Mouse (Mus musculus): ENCODE measurements around the gene Dact3.
A peak's percentile ranks its signal among the peaks of the same experiment; 100 is the strongest.

Gene Dact3

DNA sequence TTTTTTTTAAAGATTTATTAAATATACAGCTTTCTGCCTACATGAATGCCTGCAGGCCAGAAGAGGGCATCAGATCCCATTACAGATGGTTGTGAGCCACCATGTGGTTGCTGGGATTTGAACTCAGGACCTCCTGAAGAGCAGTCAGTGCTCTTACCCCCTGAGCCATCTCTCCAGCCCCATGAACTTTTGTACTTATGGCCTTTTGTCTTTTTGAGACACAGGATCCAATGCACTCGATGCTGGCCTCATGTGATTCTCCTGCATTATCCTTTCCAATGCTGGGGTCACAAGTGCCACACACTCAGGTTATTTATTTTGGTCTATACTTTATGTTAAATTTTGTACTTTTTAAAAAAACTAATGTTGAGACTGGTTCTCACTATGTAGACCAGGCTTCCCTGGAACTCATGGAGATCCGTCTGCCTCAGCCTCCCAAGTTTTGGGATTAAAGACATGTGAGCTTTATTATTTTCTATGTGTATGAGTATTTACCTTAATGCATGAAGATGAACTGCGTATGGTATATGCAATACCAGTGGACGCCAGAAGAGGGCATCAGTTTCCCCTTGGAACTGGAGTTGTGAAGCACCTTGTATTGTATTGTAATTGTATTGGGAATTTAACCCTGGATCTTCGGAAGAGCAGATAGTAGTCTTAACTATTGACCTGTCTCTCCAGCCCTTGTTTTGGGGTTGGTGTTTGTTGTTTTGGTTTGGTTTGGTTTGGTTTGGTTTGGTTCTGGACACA, 15.0 kb upstream of the Dact3 start:
- peak; percentile 47 for DNase-seq

DNA sequence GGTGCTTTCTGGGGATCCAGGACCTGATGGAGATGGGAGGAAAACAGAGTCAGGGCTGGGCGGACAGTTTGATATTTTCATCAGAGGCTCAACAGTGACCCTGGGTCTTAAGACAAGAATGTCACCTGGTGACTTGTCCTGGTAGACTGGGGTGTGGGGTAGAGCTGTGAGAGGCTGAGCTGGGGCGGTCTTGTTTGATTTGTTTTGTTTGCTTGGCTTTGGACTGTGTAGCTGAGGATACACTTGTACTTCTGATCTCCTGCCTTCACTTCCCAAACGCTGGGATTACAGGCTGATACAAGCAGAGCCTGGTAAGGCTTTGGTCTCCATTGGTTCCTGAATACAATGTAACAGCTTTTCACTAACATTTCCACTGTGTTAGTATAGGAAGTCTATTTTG, 7.6 kb upstream of the Dact3 start:
- no peak for DNase-seq

DNA sequence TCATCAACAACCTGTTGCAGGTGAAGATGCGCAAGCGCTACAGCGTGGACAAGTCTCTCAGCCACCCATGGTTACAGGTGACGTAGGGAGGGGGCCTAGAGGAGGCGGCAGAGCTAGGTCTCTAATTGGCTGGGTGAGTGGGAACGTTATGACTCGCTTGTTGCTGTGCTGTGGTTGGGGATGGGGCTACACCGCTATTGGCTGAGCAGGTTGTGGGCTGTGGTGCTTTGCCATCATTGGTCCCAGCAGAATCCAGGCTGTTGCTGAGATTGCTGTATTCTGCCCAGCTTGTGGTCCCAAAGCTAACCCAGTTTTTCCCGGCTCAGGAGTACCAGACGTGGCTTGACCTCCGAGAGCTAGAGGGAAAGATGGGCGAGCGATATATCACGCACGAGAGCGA, 5.6 kb upstream of the Dact3 start:
- no peak for DNase-seq

DNA sequence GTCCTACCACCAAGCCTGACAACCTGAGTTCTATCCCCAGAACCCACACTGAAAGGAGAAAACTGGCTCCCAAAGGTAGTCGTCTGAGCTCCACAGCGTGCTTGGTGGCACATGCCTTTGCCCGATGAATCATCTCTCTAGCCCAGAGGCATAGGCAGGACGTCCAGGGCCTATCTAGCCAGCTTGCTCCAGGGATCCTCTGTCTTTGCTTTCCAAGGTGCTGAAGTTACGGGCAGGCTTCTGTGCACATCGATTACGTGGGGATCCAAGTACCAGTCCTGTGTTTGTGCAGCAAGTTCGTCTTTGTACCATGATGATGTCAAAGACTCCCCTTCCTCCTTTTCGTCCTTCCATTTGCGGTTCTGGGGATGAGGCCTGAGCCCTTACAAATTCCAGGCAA, 3.5 kb upstream of the Dact3 start:
- no peak for DNase-seq

DNA sequence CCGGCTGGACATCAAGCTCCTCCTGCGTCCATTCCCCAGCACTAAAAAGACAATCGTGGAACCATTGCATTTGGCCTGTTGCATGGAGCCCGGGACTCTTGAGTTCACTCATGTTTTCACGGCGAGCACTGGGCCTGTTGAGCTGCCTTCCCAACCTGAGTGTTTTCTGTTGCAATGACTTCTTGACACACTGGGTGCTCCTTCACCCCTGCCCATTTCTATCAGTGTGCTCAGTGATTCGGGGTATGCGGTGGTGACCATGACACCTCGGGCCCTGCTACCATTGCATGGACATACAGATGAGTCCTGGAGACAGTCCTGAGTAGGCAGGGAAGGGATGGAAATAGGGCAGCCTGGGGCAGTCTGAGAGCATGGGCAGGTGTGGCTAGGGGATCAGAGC, 2.6 kb upstream of the Dact3 start:
- DNase-seq: no peak

DNA sequence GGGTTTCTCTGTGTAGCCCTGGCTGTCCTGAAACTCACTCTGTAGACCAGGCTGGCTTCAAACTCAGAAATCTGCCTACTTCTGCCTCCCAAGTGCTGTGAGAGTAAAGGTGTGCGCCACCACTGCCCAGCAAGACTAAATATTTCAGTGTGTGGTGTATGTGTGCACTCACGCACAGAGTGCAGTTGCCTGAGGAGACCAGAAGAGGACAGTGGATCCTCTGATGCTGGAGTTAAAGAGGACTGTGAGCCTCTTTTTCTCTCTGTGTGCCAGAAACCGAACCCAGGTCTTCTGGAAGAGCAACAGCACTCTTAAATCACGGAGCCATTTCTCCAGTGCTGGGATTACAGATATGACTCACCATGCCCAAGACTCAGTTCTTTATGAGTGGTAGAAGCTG, 1.7 kb upstream of the Dact3 start:
- DNase-seq: no peak

DNA sequence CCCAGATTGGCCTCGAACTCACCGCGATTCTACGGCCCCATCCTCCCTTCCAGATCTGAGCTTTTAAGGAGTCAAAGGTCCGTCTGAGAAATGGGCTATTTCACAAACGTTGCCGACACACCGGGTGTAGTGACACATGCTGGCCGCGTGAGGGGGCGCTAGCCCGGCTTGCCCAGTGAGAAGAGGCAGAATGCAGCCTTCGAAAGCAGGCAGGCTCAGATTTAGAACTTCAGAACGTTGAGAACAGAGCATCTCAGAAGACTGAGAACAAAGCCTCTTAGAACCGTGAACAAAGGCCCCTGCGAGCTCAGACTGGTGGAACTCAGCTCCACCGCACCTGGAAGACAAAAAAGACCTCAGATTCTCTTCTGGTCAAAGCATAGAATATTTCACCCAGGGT, 927 bp upstream of the Dact3 start:
- peak; percentile 77 for DNase-seq

DNA sequence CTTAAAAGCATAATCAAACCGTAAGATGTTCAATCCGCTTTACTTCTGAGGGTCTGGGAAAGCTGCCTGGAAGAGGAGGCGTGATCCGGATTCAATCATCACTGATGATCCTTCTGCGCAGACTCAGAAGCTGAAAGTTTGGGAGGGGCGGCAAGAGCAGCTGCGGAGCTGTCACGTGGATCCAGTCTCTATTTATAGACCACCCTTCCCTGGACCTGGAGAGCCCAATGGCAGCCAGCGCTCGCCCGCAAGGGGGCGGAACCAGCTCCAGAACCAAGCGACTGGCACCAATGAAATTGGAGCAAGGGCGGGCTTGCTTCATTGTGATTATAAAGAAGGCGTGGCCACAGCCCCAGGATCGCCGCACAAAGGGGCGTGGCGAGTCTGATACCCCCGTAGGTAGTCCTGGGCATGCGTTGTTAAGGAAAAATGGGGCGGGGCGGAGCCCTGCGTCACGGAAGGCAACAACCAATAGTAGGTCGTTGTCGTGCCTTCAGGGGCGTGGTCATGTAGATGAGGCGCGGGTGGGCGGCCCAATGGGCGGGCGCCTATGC, 284 bp upstream of the Dact3 start:
- peak; percentile 100 for DNase-seq

DNA sequence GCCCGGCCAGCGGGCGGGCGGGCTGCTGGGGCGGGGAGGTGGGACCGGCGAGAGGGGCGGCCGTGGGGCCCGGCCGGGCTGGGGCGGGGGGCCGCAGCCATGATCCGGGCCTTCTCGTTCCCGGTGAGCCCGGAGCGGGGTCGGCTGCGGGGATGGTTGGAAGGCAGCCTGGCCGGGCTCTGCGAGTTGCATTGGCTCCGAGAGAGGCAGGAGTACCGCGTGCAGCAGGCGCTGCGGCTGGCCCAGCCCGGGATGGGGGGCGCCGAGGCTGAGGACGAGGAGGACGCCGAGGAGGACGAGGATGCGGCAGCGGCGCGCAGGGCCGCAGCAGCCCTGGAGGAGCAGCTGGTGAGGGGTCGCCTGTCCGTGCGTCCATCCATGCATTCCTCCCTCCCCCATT, 209 bp downstream of the Dact3 start:
- DNase-seq: no peak

DNA sequence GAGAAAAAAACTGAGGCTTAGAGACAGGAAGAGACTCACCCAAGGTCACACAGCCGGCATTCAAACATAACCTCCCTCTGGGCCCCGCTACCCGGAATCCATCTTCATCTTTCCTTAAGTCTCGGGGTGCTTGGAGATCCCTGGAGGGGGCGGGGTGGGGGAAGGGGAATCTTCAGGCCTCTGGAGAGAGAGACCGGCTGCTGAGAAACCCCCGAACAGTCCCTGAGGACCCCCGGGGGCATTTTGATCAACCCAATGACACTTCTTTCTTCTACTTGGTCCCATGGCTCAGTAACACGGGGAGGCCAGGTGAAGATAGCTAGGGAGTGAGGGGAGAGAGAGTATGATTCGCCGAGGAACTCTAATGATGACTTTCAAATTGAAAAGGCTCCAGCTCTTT, 889 bp downstream of the Dact3 start:
- DNase-seq: no peak

DNA sequence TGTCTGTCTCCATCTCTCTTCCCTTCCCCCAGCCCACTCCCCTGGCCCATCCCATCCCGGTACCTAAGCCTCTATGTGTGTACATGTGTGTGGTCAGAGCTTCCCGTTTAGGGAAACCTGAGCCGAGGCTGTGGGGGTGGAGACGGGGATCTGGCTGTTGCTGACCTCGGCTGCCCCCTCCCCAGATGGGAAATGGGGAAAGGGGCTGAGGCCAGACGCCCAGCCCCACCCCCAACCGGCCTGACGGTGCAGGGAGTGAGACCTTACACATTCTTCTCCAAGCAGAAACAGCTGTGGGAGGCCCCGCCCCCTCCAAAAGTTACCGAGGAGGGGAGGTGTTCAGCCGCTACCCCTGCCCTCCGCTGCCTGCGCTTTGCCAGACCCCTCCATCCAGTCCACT, 1.5 kb downstream of the Dact3 start:
- no peak for DNase-seq

DNA sequence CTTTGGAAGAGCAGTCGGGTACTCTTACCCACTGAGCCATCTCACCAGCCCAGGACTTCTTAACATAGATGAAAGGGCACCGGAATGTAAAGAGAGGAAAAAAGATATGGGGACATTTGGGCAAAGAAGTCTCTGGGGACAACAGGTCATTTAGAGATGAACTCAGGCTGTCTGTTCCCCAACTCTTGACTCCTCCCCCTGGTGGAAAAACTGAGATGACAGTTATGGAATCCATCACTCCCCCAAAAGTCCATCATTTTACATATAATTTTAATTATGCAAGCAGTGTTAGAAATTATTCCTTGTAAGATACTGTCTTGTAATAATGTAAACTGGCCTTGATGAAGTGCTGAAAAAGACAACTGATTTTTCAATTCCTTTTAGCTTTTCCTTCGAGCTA, 2.6 kb downstream of the Dact3 start:
- no peak for DNase-seq

DNA sequence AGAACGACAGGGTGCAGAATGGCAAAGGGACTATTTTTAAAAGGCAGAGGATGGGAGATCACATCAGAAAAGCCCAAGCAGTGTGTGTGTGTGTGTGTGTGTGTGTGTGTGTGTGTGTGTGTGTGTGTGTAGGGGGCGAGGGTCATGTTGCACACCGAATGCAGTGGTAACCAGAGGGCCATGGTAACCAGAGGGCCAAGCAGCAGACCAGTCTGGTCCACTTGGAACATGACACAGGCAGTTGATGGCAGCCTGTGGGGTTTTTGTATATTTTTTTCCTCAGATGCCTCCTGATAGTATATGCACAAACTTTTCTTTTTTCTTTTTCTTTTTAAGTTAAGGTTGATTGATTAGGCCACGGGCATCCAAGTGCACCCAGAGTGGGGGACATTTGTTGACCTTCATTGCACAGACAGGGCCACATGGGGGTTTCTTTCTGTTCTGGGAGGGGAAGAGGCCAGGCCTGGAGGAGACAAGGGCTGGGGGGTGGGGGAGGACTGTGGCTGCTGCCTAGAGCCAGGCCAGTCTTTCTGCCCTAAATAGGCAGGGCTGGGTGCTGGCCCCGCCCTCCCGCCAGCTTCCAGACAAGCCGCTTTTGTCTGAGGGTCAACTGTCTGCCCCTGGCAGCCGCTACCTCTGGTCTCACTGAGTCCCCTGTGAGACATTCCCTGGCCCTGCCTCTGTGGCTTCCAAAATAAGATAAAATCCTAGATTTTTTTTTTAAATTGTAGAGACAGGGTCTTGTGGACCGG, 4.9 kb downstream of the Dact3 start:
- no peak for DNase-seq

DNA sequence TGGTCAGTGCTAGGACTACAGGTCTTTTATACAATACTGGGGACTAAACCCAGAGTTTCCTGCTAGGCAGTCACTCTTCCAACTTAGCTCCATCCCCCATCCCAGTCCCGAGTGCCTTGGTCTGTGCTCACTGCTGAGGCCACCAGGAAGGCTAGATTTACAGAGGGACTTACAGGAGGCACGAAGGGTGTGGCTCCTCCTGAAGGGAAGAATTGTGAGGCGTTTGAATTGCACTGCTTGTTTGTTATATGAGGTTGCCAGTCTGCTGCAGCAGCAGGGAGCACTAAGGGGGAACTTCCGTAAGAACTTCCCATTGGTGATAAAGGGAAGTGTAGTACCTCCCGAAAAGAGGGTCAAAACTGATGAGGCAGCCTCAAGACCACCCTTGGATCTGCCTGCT, 5.5 kb downstream of the Dact3 start:
- no peak for DNase-seq

DNA sequence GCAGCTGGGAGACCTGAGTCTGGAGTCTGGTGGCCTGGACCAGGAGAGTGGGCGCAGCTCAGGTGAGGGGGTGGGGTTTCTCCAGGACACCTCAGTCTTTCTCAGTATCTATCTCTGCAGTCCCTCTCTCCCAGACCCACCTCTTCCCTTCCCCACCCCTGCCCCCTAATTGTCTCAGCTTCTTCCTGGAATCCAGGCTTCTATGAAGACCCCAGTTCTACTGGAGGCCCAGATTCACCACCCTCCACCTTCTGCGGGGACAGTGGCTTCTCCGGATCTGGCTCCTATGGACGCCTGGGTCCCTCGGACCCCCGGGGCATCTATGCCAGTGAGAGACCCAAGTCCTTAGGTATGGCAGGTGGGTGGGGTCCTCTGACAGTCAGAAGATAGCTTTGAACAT, 8.0 kb downstream of the Dact3 start:
- no peak for DNase-seq

DNA sequence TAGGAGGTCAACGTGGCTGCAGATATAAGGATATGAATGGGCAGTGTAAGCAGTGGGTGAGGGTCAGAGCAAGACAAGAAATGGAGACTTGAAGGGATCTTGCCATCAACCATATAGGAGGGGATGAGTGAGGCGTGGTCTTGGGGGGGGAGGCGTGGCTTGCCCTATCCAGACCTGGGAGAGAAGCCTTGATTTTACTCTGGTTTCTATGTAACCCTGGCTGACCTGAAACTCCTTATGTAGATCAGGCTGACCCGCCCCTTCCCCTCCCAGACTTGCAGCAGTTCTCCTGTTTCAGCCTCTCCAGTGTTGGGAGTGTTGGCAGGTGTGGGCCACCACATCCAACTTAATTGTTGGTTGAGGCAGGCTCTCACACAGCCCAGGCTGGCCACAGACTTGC, 9.2 kb downstream of the Dact3 start:
- no peak for DNase-seq

DNA sequence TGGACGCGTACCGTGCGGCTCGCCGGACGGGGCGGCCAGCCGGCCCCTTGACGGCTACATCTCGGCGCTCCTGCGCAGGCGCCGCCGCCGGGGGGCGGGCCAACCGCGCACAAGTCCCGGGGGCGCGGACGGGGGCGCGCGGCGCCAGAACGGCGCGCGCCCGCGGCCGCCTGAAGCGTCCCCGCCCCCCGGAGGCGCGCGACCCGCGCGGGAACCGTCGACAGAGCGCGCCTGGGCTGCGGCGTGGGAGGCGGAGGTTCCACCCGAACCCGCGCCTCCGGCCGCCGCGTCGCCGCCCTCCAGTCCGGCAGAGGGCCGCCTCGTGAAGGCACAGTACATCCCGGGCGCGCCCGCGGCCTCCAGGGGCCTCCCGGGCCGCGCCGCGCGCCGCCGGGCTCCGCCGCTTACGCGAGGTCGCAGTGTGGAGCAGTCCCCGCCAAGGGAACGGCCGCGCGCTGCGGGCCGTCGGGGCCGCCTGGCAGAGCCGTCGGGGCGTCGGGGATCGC, 10.2 kb downstream of the Dact3 start:
- DNase-seq: no peak

DNA sequence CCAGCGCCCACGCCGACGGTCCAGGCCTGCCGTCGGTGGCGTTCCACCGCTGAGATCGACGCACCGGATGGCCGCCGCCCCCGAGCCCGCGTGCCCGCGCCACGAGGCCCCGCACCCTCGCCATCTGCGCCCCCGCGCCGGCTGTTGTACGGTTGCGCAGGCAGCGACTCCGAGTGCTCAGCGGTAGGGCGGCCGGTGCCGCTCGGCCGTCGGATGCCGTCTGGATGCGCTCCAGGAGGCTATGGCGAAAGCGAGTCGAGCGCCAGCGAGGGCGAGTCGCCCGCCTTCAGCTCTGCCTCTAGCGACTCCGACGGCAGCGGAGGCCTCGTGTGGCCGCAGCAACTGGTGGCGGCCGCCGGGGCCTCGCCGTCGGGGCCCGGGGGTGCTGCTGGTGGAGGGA, 10.8 kb downstream of the Dact3 start:
- DNase-seq: no peak

DNA sequence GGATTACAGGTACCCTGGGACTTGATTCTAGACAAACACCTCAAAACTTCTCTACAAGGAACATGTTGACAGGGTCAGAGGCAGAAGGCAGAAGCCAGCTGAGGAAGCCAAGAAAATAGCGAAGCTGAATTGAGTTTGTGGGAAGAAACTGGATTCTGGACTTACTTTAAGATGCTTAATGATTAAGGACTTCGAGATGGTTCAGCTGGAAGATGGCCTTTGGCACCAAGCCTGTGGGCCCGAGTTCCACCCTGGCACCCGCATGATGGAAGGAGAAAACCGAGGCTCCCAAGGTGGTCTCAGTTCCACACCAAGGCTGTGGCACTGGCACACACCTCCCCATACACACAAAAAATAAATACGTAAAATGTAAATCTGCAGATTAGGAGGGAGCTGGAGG, 15.4 kb downstream of the Dact3 start:
- DNase-seq: peak; percentile 38

DNA sequence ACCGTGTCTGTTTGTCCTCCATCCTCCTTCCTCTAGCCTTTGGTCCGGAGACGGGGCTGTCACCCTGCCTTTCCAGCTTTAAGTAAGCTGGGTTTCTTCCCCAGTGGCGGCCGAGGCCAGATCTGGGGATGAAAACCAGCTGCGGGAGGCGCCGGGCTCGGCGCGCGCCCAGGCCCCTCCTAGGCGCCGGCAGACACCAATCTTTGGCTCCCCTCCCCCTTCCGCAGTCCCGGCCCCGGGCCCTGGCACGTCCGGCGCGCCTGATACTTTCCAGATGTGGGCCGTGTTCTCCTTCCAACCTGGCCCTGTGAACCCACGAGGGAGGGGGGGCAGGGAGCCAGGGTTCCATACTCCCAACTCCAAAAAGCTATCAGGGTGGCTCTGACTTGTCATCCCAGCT, 15.8 kb downstream of the Dact3 start:
- DNase-seq: peak; percentile 60

DNA sequence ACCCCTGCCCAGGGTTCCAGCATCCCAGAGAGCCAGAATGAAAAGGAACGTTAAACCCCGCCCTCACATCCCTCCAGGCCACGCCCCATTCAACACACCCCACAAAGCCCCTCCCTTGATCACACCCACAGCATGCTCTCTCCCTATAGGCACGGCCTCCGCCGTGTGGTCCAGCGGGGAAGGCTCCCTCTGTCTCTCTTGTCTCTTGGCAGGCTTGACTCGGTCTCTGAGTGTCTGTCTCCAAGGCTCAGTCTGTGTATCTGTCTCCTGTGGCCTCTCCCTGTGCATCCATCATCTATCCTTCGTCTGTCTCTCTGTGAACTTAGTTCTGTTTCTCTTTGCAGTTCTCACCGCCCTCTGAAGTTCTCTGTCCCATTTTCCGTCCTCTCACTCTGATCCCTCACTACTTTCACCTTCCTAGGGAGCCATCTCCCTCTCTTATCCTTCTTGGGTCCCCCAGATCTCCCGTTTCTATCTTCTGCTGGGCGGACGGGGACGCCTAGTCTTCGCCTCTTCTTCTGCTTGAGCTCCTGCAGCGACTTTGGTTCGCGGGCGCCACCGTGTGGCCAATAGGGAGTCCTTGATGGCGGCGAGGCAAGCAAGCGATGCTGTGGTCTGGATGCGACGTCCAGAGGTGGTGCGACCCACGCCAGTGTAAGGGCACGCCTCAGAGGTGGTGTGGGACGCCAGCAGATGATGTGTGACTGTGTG, 16.7 kb downstream of the Dact3 start, which contains the start of gene Gng8:
Gene Gng8, plus strand, starts transcription at position 146 of the 711 bp plus-strand sequence.
- peak; percentile 82 for DNase-seq

DNA sequence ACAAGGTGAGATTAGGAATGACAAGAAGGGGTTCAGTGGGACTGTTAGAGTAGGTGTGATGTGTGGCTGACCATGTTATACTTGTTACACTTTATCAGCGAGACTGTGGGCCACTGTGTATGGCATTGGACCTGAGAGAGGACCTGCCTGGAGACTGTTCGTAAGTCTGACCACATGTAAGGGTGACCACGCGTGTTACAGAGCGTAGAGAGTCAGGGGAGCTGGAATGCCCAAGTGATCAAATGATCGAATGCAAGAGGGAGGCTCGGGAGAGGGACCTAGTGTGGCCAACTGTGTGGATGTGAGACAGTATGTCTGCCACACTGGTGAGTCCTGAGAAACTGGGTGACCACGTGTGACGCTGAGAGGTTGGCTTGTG, 17.2 kb downstream of the Dact3 start:
- no peak for DNase-seq

DNA sequence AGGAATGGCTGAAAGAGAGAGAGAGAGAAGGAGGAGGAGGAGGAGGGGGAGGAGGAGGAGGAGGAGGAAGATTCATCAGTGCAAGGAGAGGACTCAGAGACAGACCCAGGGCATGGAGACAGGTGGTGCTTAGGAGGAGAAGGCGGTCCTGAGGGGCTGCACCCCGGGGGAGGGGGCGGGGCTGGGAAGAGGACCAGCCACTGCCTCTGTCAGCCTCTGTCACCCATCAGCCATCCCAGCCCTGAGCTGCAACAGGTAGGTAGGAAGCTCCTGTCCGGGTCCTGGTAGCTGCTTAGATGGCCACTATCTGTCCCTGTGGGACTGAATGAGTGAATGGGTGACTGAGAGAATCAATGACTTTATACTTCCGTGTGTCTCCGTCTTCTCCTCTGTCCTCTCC, 18.5 kb downstream of the Dact3 start:
- no peak for DNase-seq

DNA sequence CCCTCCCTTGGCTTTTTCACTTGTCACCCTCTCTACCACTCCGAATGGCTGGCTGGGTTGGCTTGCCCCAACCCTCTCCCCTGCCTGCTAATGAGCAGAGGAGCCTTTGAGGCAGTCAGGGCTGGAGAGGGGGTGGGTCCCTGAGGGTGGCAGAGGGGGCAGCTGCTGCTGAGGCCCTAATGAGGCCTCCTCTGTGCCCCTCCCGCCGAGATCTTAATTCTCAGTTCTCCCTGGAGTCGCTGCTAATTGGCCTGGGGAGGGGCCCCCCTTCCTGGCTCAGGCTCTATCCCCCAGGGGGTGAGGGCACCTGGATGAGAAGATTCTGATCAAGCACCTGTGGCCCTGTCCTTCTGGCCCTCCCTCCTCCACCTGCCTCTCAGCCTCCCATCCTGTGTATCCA, 19.2 kb downstream of the Dact3 start:
- DNase-seq: no peak

All from kidney, adult 9 months (tissue).